Mouse (Mus musculus): ENCODE results near the gene Arhgef33. TPM values are rescaled to one million over a fixed set of nuclear protein-coding genes. Genes with fewer than 3 reads are reported as not detected.

Arhgef33 gene
- polyA plus RNA-seq, 1 experiment from 2014 or later = 0.80 TPM

DNA sequence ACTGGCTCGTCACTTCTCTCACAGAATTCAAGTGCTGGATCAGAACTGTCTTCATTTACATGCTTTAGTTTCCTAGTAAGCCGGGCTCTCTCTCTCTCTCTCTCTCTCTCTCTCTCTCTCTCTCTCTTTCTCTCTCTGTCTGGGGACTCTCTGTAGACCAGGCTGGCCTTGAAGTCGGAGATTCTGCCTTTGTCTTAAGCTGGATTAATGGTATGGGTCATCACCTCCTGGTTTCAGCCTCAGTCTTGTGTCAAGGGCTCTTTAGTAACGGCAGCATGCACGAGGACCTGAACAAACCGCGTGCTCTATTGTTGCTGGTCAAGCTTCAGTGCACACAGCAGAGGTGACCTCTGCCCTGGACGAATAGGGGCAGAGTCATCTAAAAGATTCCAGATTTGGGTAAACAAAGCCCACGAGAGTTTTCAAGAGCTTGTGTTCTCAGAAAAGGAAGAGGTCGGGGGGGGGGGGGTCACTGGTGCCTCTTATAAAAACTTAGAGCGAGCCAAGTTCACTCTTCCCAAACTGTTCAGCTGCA lies 39.5 kb downstream of the Arhgef33 start:
- Histone ChIP-seq H3K4me1 (ENCODE audit: control insufficient read depth in 2 of 2, insufficient read depth in 2 of 2, low read length in 2 of 2) (no peaks in the 10 kb centered on the region; a peak in 1 of 4 replicates), H3K36me3 (ENCODE audit: control insufficient read depth, insufficient read depth, low read length) (no peaks in the 10 kb centered on the region), H3K27ac (replicated peaks in 1 of 2; ENCODE audit: control insufficient read depth in 1 of 2, insufficient read depth in 1 of 2, low read depth in 2 of 2, low read length in 2 of 2) (no peak overlapping the region), H3K9ac (ENCODE audit: low read length) (no peak overlapping the region), H3K9me3 (ENCODE audit: control insufficient read depth, low read length) (no peaks in the 10 kb centered on the region), H3K4me3 (ENCODE audit: control insufficient read depth in 1 of 2, insufficient read depth in 1 of 2, low read depth in 1 of 2, low read length in 2 of 2) (no peak overlapping the region), H3K27me3 (ENCODE audit: control insufficient read depth, insufficient read depth, low read length) (no peaks in the 10 kb centered on the region), H3K4me2 (ENCODE audit: low read length) (no peak overlapping the region)
- WGBS = 80% methylated on average over 11 of the region's 11 CpGs
- no peak for ATAC-seq (ENCODE audit: insufficient number of reproducible peaks, insufficient read depth, low FRiP score, low read depth)

DNA sequence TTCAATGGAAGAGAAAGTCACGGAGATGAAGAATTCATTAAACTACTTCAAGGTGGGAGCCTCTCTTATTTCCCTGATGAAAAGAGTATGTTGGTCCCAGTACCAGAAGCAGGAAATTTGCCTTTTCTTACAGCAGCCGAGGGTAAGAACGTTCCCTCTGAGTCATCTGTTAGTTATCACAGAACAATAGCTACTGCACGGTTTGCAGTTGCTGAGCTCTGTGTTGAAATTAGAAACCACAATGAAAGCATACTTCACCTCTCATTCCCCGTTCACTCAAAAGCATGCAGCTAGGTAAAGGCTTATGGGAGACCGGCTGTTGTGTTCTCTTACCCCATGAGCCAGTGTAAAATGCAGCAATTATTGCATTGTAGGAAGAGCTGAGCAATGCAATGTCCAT lies 40.0 kb downstream of the Arhgef33 start:
- 36% methylated on average over 6 of the region's 6 CpGs for WGBS
- Histone ChIP-seq H3K9ac (ENCODE audit: low read length) (no peak overlapping the region), H3K4me2 (ENCODE audit: low read length) (no peak overlapping the region), H3K9me3 (ENCODE audit: control insufficient read depth, low read length) (no peaks in the 10 kb centered on the region), H3K4me1 (ENCODE audit: control insufficient read depth in 2 of 2, insufficient read depth in 2 of 2, low read length in 2 of 2) (no peaks in the 10 kb centered on the region; a peak in 1 of 4 replicates), H3K27me3 (ENCODE audit: control insufficient read depth, insufficient read depth, low read length) (no peaks in the 10 kb centered on the region), H3K36me3 (ENCODE audit: control insufficient read depth, insufficient read depth, low read length) (no peaks in the 10 kb centered on the region), H3K4me3 (ENCODE audit: control insufficient read depth in 1 of 2, insufficient read depth in 1 of 2, low read depth in 1 of 2, low read length in 2 of 2) (no peak overlapping the region), H3K27ac (replicated peaks in 1 of 2; ENCODE audit: control insufficient read depth in 1 of 2, insufficient read depth in 1 of 2, low read depth in 2 of 2, low read length in 2 of 2) (no peak overlapping the region)
- no peak for ATAC-seq (ENCODE audit: insufficient number of reproducible peaks, insufficient read depth, low FRiP score, low read depth)

- Histone ChIP-seq H3K36me3 (ENCODE audit: control insufficient read depth, insufficient read depth, low read length) (no peaks in the 10 kb centered on the region), H3K27me3 (ENCODE audit: control insufficient read depth, insufficient read depth, low read length) (no peaks in the 10 kb centered on the region), H3K27ac (replicated peaks in 1 of 2; ENCODE audit: control insufficient read depth in 1 of 2, insufficient read depth in 1 of 2, low read depth in 2 of 2, low read length in 2 of 2) (no peak overlapping the region), H3K4me3 (ENCODE audit: control insufficient read depth in 1 of 2, insufficient read depth in 1 of 2, low read depth in 1 of 2, low read length in 2 of 2) (no peak overlapping the region), H3K9ac (ENCODE audit: low read length) (no peak overlapping the region), H3K4me2 (ENCODE audit: low read length) (no peak overlapping the region), H3K9me3 (ENCODE audit: control insufficient read depth, low read length) (no peaks in the 10 kb centered on the region), H3K4me1 (ENCODE audit: control insufficient read depth in 2 of 2, insufficient read depth in 2 of 2, low read length in 2 of 2) (no peaks in the 10 kb centered on the region)
- ATAC-seq (ENCODE audit: insufficient number of reproducible peaks, insufficient read depth, low FRiP score, low read depth) = no peak
- 67% methylated on average over 8 of the region's 8 CpGs for WGBS
These were observed 53.0 kb downstream of the Arhgef33 start for GRCm38 (mm10) chr17:80360245-80360644.

- Histone ChIP-seq H3K4me3 (ENCODE audit: control insufficient read depth in 1 of 2, insufficient read depth in 1 of 2, low read depth in 1 of 2, low read length in 2 of 2) (no peak overlapping the region), H3K36me3 (ENCODE audit: control insufficient read depth, insufficient read depth, low read length) (no peaks in the 10 kb centered on the region), H3K9ac (ENCODE audit: low read length) (no peak overlapping the region), H3K9me3 (ENCODE audit: control insufficient read depth, low read length) (no peaks in the 10 kb centered on the region), H3K27me3 (ENCODE audit: control insufficient read depth, insufficient read depth, low read length) (no peaks in the 10 kb centered on the region), H3K4me1 (ENCODE audit: control insufficient read depth in 2 of 2, insufficient read depth in 2 of 2, low read length in 2 of 2) (no peaks in the 10 kb centered on the region), H3K4me2 (ENCODE audit: low read length) (no peak overlapping the region), H3K27ac (replicated peaks in 1 of 2; ENCODE audit: control insufficient read depth in 1 of 2, insufficient read depth in 1 of 2, low read depth in 2 of 2, low read length in 2 of 2) (no peak overlapping the region)
- WGBS = 86% methylated on average over 5 of the region's 5 CpGs
- ATAC-seq (ENCODE audit: insufficient number of reproducible peaks, insufficient read depth, low FRiP score, low read depth) = no peak
These were observed 60.1 kb downstream of the Arhgef33 start for GRCm38 (mm10) chr17:80367276-80367675.

- no peak for ATAC-seq (ENCODE audit: insufficient number of reproducible peaks, insufficient read depth, low FRiP score, low read depth)
- no peak overlapping the region for H3K4me2 ChIP-seq (ENCODE audit: low read length)
- H3K4me3 ChIP-seq (ENCODE audit: control insufficient read depth in 1 of 2, insufficient read depth in 1 of 2, low read depth in 1 of 2, low read length in 2 of 2) = no peak overlapping the region
- no peak overlapping the region for H3K27ac ChIP-seq (replicated peaks in 1 of 2; ENCODE audit: control insufficient read depth in 1 of 2, insufficient read depth in 1 of 2, low read depth in 2 of 2, low read length in 2 of 2)
- no peaks in the 10 kb centered on the region for H3K27me3 ChIP-seq (ENCODE audit: control insufficient read depth, insufficient read depth, low read length)
- H3K9me3 ChIP-seq (ENCODE audit: control insufficient read depth, low read length) = no peaks in the 10 kb centered on the region
- WGBS = 73% methylated on average over 9 of the region's 9 CpGs
- no peak overlapping the region for H3K9ac ChIP-seq (ENCODE audit: low read length)
- peaks cover 0 to 5% of the 10 kb centered on the region in 2 experiments; a peak in 2 of 4 replicates for H3K4me1 ChIP-seq (ENCODE audit: control insufficient read depth in 2 of 2, insufficient read depth in 2 of 2, low read length in 2 of 2)
- no peaks in the 10 kb centered on the region for H3K36me3 ChIP-seq (ENCODE audit: control insufficient read depth, insufficient read depth, low read length)
These were observed 61.4 kb downstream of the Arhgef33 start for GRCm38 (mm10) chr17:80368606-80369005.

DNA sequence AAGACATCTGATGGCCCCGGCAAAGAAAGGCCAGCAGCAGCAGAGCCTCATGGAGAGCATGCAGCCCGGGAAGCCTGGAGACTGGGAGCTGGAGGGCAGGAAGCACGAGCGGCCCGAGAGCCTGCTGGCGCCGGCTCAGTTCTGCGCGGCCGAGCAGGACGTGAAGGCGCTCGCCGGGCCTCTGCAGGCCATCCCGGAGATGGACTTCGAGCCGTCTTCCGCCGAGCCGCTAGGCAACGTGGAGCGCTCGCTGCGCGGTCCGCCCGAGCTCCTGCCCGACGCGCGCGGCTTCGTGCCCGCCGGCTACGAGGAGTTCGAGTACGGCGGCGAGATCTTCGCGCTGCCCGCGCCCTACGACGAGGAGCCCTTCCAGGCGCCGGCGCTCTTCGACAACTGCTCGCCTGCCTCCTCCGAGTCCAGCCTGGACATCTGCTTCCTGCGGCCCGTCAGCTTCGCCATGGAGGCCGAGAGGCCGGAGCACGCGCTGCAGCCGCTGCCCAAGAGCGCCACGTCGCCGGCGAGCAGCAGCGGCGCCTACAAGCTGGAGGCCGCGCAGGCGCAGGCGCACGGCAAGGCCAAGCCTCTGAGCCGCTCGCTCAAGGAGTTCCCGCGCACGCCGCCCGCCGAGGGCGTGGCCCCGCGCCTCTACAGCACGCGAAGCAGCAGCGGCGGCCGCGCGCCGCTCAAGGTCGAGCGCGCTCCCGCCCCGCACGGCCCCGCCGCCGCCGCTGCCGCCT lies 66.0 kb downstream of the Arhgef33 start, which contains the start of gene Gm10190:
TSS of gene Gm10190 (minus strand) at position 553 of the 737 bp plus-strand sequence.
- Histone ChIP-seq H3K9ac (ENCODE audit: low read length) (peak within 1 kb of the TSS; percentile 74), H3K36me3 (ENCODE audit: control insufficient read depth, insufficient read depth, low read length) (no peaks in the 10 kb centered on the region), H3K9me3 (ENCODE audit: control insufficient read depth, low read length) (no peaks in the 10 kb centered on the region), H3K27me3 (ENCODE audit: control insufficient read depth, insufficient read depth, low read length) (no peaks in the 10 kb centered on the region), H3K4me3 (ENCODE audit: control insufficient read depth in 1 of 2, insufficient read depth in 1 of 2, low read depth in 1 of 2, low read length in 2 of 2) (peak within 1 kb of the TSS; percentile 43 to 44), H3K27ac (replicated peaks in 1 of 2; ENCODE audit: control insufficient read depth in 1 of 2, insufficient read depth in 1 of 2, low read depth in 2 of 2, low read length in 2 of 2) (peak within 1 kb of the TSS; percentile 13 to 39; a peak in 2 of 4 replicates), H3K4me2 (ENCODE audit: low read length) (peak within 1 kb of the TSS; percentile 79), H3K4me1 (ENCODE audit: control insufficient read depth in 2 of 2, insufficient read depth in 2 of 2, low read length in 2 of 2) (peaks cover 0 to 7% of the 10 kb centered on the region in 2 experiments; a peak in 2 of 4 replicates)
- peak; percentile 95 for ATAC-seq (ENCODE audit: insufficient number of reproducible peaks, insufficient read depth, low FRiP score, low read depth)
- WGBS = 3% methylated on average over 80 of the region's 102 CpGs

- no peak for ATAC-seq (ENCODE audit: insufficient number of reproducible peaks, insufficient read depth, low FRiP score, low read depth)
- WGBS = 24% methylated on average over 29 of the region's 29 CpGs
- no peaks in the 10 kb centered on the region for H3K27me3 ChIP-seq (ENCODE audit: control insufficient read depth, insufficient read depth, low read length)
- H3K9ac ChIP-seq (ENCODE audit: low read length) = peak overlapping the region; percentile 74
- H3K9me3 ChIP-seq (ENCODE audit: control insufficient read depth, low read length) = no peaks in the 10 kb centered on the region
- peak overlapping the region; percentile 79 for H3K4me2 ChIP-seq (ENCODE audit: low read length)
- peaks cover 0 to 7% of the 10 kb centered on the region in 2 experiments; a peak in 2 of 4 replicates for H3K4me1 ChIP-seq (ENCODE audit: control insufficient read depth in 2 of 2, insufficient read depth in 2 of 2, low read length in 2 of 2)
- H3K36me3 ChIP-seq (ENCODE audit: control insufficient read depth, insufficient read depth, low read length) = no peaks in the 10 kb centered on the region
- peak overlapping the region; percentile 43 to 44 for H3K4me3 ChIP-seq (ENCODE audit: control insufficient read depth in 1 of 2, insufficient read depth in 1 of 2, low read depth in 1 of 2, low read length in 2 of 2)
- H3K27ac ChIP-seq (replicated peaks in 1 of 2; ENCODE audit: control insufficient read depth in 1 of 2, insufficient read depth in 1 of 2, low read depth in 2 of 2, low read length in 2 of 2) = peak overlapping the region in 1 of 2 experiments; percentile 39; a peak in 1 of 4 replicates
These were observed 66.5 kb downstream of the Arhgef33 start for GRCm38 (mm10) chr17:80373726-80374096.
